Mouse (Mus musculus): ENCODE measurements at regions not wholly inside any gene's neighbourhood (a gene's known extent, or its start where the extent isn't known, plus 50 kb on each side); places are given as distances from the start of the nearest gene placed in this dataset.

DNA sequence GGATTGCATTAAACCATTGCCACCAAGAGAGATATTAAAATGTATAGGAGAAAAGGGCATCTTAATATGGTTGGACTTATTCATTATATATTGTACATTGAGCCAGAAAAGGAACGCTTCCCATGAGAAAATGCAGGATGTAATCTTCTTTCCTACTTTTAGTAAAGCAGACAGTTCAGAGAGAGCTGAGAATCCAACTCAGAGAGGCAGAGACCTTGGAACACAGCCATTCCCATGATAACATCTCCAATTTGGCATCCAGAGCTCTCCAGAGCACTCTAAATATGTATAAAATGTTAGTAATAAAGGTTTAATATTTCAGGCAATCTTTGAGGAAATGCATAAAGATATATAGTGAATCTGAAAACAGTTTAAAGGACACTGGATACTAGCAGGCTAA lies 199.3 kb upstream of the Asb5 start:
- TF ChIP-seq CTCF (IDR thresholded peaks at IDR 0.05; ENCODE audit: borderline replicate concordance, insufficient read depth, low read depth, low read length) = no peak
- no peak for TF ChIP-seq POLR2A (IDR thresholded peaks at IDR 0.05; ENCODE audit: borderline replicate concordance, insufficient read depth, low read length)
- WGBS = 36% methylated on average over 1 of the region's 1 CpGs
- H3K4me3 ChIP-seq (replicated peaks; ENCODE audit: insufficient read depth, low read depth, low read length) = no peak overlapping the region
- H3K27me3 ChIP-seq (ENCODE audit: control insufficient read depth, insufficient read depth, low read length) = no peaks in the 10 kb centered on the region
- no peak overlapping the region for H3K27ac ChIP-seq (ENCODE audit: insufficient read depth, low read length)
- H3K4me1 ChIP-seq (ENCODE audit: control insufficient read depth, insufficient read depth, low read length) = no peaks in the 10 kb centered on the region
- DNase-seq = no peak

DNA sequence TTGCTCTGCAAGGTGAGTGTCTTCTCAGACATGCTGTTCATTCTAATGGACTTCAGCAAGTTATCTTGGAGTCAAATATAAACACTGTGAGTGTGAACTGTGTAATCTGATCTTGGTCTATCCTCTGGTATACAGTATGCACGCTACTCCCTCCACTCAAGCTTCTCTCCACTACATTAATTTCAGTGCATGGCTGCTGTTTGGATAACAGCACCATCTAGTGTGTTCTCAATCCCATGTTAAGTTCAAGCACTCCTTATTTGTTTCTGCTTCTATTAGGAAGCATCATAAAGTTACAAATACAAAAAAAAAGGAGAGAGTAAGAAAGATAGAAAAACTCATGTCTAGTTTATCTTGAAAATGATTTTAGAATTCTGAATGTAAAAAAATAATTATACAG lies 197.5 kb upstream of the Asb5 start:
- Histone ChIP-seq H3K4me3 (replicated peaks; ENCODE audit: insufficient read depth, low read depth, low read length) (no peak overlapping the region), H3K4me1 (ENCODE audit: control insufficient read depth, insufficient read depth, low read length) (no peaks in the 10 kb centered on the region), H3K27me3 (ENCODE audit: control insufficient read depth, insufficient read depth, low read length) (no peaks in the 10 kb centered on the region), H3K27ac (ENCODE audit: insufficient read depth, low read length) (no peak overlapping the region)
- 55% methylated on average over 1 of the region's 1 CpGs for WGBS
- no peak for DNase-seq
- TF ChIP-seq POLR2A (IDR thresholded peaks at IDR 0.05; ENCODE audit: borderline replicate concordance, insufficient read depth, low read length) (no peak), CTCF (IDR thresholded peaks at IDR 0.05; ENCODE audit: borderline replicate concordance, insufficient read depth, low read depth, low read length) (no peak)

DNA sequence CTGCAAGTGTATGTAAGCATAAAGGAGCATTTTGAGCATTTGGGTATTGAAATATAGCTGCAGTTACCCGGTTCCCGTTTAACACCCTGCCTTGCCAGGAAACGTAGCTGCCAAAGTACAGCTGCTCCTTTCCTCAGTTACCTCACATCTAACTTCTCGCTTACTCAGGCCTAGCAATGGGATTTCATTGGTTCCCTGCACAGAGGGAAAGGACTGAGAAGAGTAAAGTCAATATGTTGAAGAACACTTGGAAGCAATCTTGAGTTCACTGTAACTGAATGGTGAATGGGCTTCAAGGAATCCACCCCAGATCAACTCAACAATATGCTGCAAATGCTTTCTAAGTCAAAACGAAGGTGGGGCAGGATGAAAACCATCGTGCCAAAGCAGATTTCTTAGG lies 178.3 kb upstream of the Asb5 start:
- no peak for DNase-seq
- no peak for TF ChIP-seq POLR2A (IDR thresholded peaks at IDR 0.05; ENCODE audit: borderline replicate concordance, insufficient read depth, low read length)
- TF ChIP-seq CTCF (IDR thresholded peaks at IDR 0.05; ENCODE audit: borderline replicate concordance, insufficient read depth, low read depth, low read length) = no peak
- WGBS = 89% methylated on average over 6 of the region's 6 CpGs
- Histone ChIP-seq H3K27ac (ENCODE audit: insufficient read depth, low read length) (no peak overlapping the region), H3K4me1 (ENCODE audit: control insufficient read depth, insufficient read depth, low read length) (no peaks in the 10 kb centered on the region), H3K27me3 (ENCODE audit: control insufficient read depth, insufficient read depth, low read length) (no peaks in the 10 kb centered on the region), H3K4me3 (replicated peaks; ENCODE audit: insufficient read depth, low read depth, low read length) (no peak overlapping the region)

DNA sequence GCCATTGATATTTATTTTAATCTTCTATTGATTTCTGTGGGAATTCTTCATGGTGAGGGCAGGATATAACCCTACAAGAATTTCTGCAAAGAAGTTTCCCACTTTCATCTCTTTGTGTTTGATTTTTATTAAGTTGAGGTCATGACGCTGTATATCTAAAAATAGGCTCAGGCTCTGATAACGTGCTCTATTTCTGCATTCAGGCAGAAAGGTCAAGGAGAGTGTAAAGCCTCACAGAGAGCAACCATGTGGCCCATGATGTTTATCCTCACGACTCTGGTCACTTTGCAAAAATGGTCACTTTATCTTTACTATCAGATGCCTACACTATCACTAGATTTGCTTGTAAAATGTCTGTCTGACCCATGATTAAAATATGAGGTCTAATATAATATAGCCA lies 167.7 kb upstream of the Asb5 start:
- Histone ChIP-seq H3K27me3 (ENCODE audit: control insufficient read depth, insufficient read depth, low read length) (no peaks in the 10 kb centered on the region), H3K4me1 (ENCODE audit: control insufficient read depth, insufficient read depth, low read length) (no peaks in the 10 kb centered on the region), H3K27ac (ENCODE audit: insufficient read depth, low read length) (no peak overlapping the region), H3K4me3 (replicated peaks; ENCODE audit: insufficient read depth, low read depth, low read length) (no peak overlapping the region)
- 48% methylated on average over 3 of the region's 3 CpGs for WGBS
- TF ChIP-seq CTCF (IDR thresholded peaks at IDR 0.05; ENCODE audit: borderline replicate concordance, insufficient read depth, low read depth, low read length) (no peak), POLR2A (IDR thresholded peaks at IDR 0.05; ENCODE audit: borderline replicate concordance, insufficient read depth, low read length) (no peak)
- no peak for DNase-seq

GRCm38 (mm10) chr8:54370501-54370900 lies 158.9 kb upstream of the Asb5 start:
- Histone ChIP-seq H3K4me1 (ENCODE audit: control insufficient read depth, insufficient read depth, low read length) (no peaks in the 10 kb centered on the region), H3K27me3 (ENCODE audit: control insufficient read depth, insufficient read depth, low read length) (no peaks in the 10 kb centered on the region), H3K4me3 (replicated peaks; ENCODE audit: insufficient read depth, low read depth, low read length) (no peak overlapping the region), H3K27ac (ENCODE audit: insufficient read depth, low read length) (no peak overlapping the region)
- DNase-seq = no peak
- TF ChIP-seq POLR2A (IDR thresholded peaks at IDR 0.05; ENCODE audit: borderline replicate concordance, insufficient read depth, low read length) (no peak), CTCF (IDR thresholded peaks at IDR 0.05; ENCODE audit: borderline replicate concordance, insufficient read depth, low read depth, low read length) (no peak)
- 84% methylated on average over 4 of the region's 4 CpGs for WGBS

DNA sequence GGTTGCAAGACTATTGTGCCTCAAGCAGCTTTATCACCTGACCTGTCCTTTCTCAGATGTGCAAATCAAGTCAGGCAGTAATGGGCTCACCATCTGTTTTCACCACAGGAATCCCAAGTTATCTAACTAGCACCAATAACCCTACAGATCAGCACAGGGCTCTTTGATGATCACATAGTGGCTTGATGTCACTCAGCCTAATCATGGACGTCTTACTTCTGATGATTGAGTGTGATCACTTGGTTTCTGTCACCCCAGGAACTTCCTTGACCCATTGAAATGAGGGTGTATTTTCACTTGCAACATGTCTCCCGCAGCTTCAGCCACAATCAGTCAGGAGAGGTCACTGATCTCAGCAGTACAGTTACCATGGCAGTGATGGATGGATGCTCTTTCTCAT lies 158.3 kb upstream of the Asb5 start:
- no peaks in the 10 kb centered on the region for H3K27me3 ChIP-seq (ENCODE audit: control insufficient read depth, insufficient read depth, low read length)
- DNase-seq = no peak
- no peaks in the 10 kb centered on the region for H3K4me1 ChIP-seq (ENCODE audit: control insufficient read depth, insufficient read depth, low read length)
- 23% methylated on average over 2 of the region's 2 CpGs for WGBS
- no peak for TF ChIP-seq POLR2A (IDR thresholded peaks at IDR 0.05; ENCODE audit: borderline replicate concordance, insufficient read depth, low read length)
- no peak for TF ChIP-seq CTCF (IDR thresholded peaks at IDR 0.05; ENCODE audit: borderline replicate concordance, insufficient read depth, low read depth, low read length)
- no peak overlapping the region for H3K27ac ChIP-seq (ENCODE audit: insufficient read depth, low read length)
- no peak overlapping the region for H3K4me3 ChIP-seq (replicated peaks; ENCODE audit: insufficient read depth, low read depth, low read length)

- 72% methylated on average over 1 of the region's 1 CpGs for WGBS
- no peaks in the 10 kb centered on the region for H3K27me3 ChIP-seq (ENCODE audit: control insufficient read depth, insufficient read depth, low read length)
- no peak for DNase-seq
- TF ChIP-seq POLR2A (IDR thresholded peaks at IDR 0.05; ENCODE audit: borderline replicate concordance, insufficient read depth, low read length) (no peak), CTCF (IDR thresholded peaks at IDR 0.05; ENCODE audit: borderline replicate concordance, insufficient read depth, low read depth, low read length) (no peak)
- no peak overlapping the region for H3K4me3 ChIP-seq (replicated peaks; ENCODE audit: insufficient read depth, low read depth, low read length)
- H3K27ac ChIP-seq (ENCODE audit: insufficient read depth, low read length) = no peak overlapping the region
- H3K4me1 ChIP-seq (ENCODE audit: control insufficient read depth, insufficient read depth, low read length) = no peaks in the 10 kb centered on the region
Measured at GRCm38 (mm10) chr8:54372921-54373320, 156.5 kb upstream of the Asb5 start.

- no peaks in the 10 kb centered on the region for H3K4me1 ChIP-seq (ENCODE audit: control insufficient read depth, insufficient read depth, low read length)
- H3K27ac ChIP-seq (ENCODE audit: insufficient read depth, low read length) = no peak overlapping the region
- TF ChIP-seq CTCF (IDR thresholded peaks at IDR 0.05; ENCODE audit: borderline replicate concordance, insufficient read depth, low read depth, low read length) (no peak), POLR2A (IDR thresholded peaks at IDR 0.05; ENCODE audit: borderline replicate concordance, insufficient read depth, low read length) (no peak)
- 83% methylated on average over 3 of the region's 3 CpGs for WGBS
- no peaks in the 10 kb centered on the region for H3K27me3 ChIP-seq (ENCODE audit: control insufficient read depth, insufficient read depth, low read length)
- no peak overlapping the region for H3K4me3 ChIP-seq (replicated peaks; ENCODE audit: insufficient read depth, low read depth, low read length)
- no peak for DNase-seq
Measured at GRCm38 (mm10) chr8:54375373-54376098, 153.8 kb upstream of the Asb5 start.

Measured in cerebellum, adult 2 months (tissue).